14 mouse cellular contexts compared by ENCODE assay signal in the genomic region with DNA sequence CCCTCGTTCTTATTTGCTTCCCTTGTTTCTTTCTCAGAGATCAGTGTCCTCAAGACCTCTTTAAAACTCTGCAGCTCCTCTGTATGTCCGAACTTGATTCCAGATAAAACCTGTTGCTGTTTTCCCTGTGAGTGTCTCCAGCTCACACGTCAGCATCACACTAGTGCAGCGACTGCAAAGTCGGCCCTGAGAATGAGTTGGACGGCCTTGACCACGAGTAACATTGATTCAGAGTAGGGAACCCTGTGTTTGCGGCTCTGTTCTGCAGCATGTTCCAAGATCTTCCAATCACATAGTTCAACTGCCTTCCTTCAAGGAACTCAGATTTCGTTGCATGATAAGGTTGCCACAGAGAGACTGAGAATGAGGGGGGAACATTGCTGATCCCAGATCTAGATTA.
"Had no signal": no experiment of that assay in that cellular context is flagged by ENCODE, and none has a peak within 500 bp of the region (broad histone marks: within the 10 kb centered on the region; RNA-seq: fewer than 3 reads in every experiment).

No protein-coding gene starts in this region.

- H3K27me3 ChIP-seq: kidney, embryonic 15.5 days; liver, embryonic 13.5 days; neural tube, embryonic 12.5 days; neural tube, embryonic 15.5 days had no signal

- H3K36me3 ChIP-seq: liver, embryonic 13.5 days had no signal

- DNase-seq: kidney, adult 8-10 months; kidney, postnatal 10 days; kidney, postnatal 36 days; layer of hippocampus, postnatal 36 days; liver, embryonic 13.5 days; lung, adult 2 months; lung, postnatal 14 days; lung, postnatal 4 days; midbrain, embryonic 14.5 days; thymus, postnatal 25 days had no signal

- H3K4me1 ChIP-seq: kidney, embryonic 15.5 days; liver, embryonic 13.5 days; neural tube, embryonic 12.5 days; neural tube, embryonic 15.5 days had no signal

- H3K4me3 ChIP-seq: kidney, embryonic 15.5 days; left cerebral cortex, adult 2 months; liver, embryonic 13.5 days; neural tube, embryonic 12.5 days; neural tube, embryonic 15.5 days had no signal

- H3K27ac ChIP-seq: kidney, embryonic 15.5 days; left cerebral cortex, adult 2 months; liver, embryonic 13.5 days; neural tube, embryonic 12.5 days; neural tube, embryonic 15.5 days had no signal

- H3K9me3 ChIP-seq: kidney, embryonic 15.5 days; liver, embryonic 13.5 days; neural tube, embryonic 12.5 days; neural tube, embryonic 15.5 days had no signal
